Mouse (Mus musculus): Measurements from ENCODE around the gene Gapdhs. TPM values are rescaled to one million over a fixed set of nuclear protein-coding genes. Genes with fewer than 3 reads are reported as not detected.

The Gapdhs gene
- polyA plus RNA-seq (2017; shearing (Covaris generic)), result not detected

DNA sequence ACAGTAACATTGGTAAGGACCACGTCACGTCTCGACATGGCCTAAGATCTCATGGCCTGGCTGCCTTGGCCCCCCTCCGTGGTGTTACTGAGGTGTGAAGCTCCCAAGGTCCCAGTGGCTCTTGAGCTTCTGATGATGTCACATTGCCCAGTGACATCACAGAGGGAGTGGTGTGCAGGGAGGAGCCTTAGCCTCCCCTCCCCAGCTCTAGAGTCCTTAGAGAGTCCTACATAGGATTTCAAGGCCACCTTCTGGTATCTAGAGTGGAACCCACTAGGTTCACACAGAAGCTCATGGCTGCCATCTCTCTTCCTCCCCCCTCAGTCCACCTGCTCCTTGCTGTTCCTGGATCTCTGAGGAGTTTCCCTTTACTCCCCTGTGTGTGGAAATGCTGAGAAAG, at the start of gene Gapdhs:
Gapdhs (minus strand) TSS at position 65 of the 400 bp plus-strand sequence.

DNA sequence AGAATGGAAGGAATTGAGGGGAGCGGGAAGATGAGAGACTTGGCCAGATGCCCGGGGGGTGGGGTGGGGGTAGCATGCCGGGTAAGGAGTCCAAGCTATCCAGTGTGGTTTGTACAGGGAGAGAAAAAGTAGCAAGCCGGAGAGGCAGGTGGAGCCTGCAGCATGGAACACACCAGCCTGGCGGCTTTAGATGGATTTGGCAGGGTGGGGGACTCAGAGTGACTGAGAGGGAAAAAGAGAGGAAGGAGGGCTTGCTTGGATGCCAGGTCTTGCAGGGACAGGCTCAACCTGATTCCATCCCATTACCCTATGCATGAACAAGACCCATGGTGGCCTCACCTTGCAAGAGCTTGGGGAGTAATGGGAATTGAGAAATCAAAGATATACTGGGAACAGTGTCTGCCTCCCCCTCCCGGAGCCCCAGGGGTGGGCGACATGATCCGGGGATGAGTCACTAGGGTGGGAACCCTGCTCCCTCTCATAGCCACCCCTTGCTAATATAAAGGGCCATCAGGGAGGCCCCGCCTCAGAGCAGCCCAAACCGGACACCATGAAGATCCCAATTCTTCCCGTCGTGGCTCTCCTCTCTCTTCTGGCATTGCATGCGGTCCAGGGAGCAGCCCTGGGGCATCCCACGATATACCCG, 44.0 kb upstream of the Gapdhs start, which contains the start of gene Krtdap:
Krtdap (plus strand) TSS at position 520 of the 646 bp plus-strand sequence.

DNA sequence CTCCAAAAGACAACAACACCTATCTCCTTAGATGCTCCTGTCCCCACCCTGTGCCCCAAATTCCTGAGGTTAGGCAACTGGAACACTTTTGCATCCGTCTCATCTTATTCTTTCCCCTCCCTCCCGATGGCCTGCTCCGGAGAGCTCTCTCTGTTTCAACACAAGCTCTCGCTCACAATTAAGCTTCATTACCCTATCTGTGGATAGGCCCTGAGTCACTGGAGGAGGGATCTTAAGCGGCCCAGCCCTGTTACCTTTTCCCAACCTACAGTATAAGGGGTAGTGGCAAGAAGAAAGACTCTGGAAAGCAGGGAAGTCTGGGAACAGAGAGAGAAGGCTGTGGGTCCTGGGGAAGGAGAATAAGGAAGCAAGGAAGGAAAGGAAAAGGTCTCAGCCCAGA, 20.0 kb upstream of the Gapdhs start, which contains the start of gene Dmkn:
Dmkn (plus strand) TSS at position 301 of the 400 bp plus-strand sequence.

DNA sequence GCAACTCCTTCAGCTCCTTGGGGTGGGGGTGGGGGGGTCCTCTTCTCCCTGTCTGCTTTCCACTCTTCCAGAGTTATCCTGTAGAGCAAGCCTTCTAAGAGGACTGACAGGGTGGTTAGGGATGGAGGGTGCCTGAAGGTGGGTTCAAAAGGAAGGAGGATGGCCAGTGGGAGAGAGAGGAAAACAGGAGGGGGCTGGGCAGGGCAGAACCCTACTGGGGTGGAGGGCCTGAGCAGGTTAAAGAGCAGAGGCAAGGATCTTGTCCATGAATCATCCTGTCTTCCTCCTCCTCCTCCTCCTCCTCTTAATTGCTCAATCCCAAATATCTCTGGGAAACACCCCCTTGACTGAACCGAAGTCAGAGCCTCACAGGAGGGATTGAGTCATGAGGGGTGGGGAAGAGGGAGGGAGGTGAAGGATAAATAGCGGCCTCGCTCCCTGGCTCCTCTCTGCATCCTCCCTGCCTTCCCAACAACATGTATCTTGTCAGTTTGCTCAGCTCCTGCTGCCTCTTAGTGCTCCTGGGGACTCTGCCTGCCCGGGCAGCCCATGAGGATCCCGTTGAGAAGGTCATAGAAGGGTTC, 7.7 kb upstream of the Gapdhs start, which contains the start of gene Sbsn:
Sbsn (plus strand) TSS at position 386 of the 584 bp plus-strand sequence.

DNA sequence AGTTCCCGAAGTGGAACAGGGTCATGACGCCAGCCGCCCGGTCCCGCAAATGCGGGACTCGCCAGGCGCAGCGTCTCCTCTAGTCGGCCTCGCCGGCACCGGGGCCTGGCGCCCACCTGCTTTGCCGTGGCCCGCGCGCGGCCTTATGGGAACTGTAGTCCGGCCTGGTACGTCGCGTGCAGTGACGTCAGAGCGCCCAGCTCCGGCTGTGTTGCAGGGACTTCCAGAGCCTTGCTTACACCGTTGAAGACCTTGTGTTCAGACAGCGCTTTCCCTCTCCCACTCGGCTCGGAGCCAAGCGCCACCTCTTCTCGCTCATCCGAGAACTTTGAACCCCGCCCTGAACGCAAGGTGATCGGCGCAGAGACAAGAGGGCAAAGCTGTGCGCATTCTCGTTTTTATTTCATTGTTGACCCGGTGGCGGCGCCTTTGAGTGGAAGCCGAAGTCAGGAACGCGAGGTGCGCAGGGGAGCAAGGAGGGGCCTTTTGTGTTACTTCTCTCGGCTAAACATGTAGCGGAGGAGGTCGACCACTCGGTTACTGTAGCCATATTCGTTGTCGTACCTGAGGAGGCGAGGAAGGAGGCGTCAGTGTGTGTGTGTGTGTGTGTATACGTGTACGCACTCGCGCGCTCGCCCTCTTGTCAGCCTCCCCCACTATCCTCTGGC, 14.0 kb downstream of the Gapdhs start, which contains the start of gene Tmem147:
Tmem147 (minus strand) TSS at position 145 of the 668 bp plus-strand sequence.

DNA sequence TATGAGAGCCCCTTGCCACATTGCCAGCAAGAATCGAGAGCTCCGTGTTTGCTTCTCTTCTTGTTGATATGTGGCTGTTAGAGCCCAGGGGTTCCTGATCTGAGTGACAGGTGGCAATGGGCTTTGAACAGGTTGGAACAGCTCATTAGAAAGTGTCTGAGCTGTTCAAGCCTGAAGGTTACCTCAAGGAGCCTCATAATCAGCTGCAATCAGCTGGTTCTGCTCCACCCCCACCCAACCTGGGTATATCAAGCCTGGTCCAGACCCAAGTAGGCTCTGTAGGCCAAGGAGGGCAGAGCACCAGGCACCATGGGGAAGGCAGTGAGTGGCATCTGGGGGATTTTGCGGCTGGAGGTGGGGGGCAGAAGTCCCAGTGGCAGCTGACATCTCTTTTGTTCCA, 31.5 kb downstream of the Gapdhs start, which contains the start of gene Atp4a:
Atp4a (plus strand) TSS at position 268 of the 400 bp plus-strand sequence.

DNA sequence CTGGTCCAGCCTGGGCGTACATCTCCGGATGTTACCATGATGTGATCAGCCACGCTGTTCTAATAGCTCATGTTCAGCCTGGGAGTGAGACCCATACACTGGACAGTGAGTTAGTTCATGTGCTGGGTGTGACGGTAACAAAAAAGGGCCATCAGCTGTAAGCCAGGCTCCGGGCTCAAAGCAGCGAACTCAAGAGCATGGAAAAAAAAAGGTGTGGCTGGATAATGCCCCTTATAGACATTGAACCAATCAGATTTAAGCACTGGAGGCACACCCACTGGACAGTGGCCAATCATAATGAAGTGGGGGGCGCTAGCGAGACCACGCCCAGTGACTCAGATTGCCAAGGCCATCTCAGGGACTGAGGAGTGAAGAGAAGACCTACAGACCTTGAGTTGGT, 44.9 kb downstream of the Gapdhs start, which contains the start of gene 2200002J24Rik:
2200002J24Rik (plus strand) TSS at position 338 of the 400 bp plus-strand sequence.

Other genes with a start within 250 kb of the Gapdhs start
- 1.0 TPM for gene Arhgap33, start 208.6 kb downstream of the Gapdhs start, polyA plus RNA-seq (2017; shearing (Covaris generic))
- gene Hspb6, start 191.5 kb downstream of the Gapdhs start, polyA plus RNA-seq (2017; shearing (Covaris generic)), result 3.3 TPM
- 3.3 TPM for gene Proser3, start 191.4 kb downstream of the Gapdhs start, polyA plus RNA-seq (2017; shearing (Covaris generic))
- 48.0 TPM for gene Lin37, start 183.8 kb downstream of the Gapdhs start, polyA plus RNA-seq (2017; shearing (Covaris generic))
- 84.8 TPM for gene U2af1l4, start 180.4 kb downstream of the Gapdhs start, polyA plus RNA-seq (2017; shearing (Covaris generic))
- 57.8 TPM for gene Gm49396, start 180.3 kb downstream of the Gapdhs start, polyA plus RNA-seq (2017; shearing (Covaris generic))
- gene Psenen, start 180.1 kb downstream of the Gapdhs start, polyA plus RNA-seq (2017; shearing (Covaris generic)), result 137 TPM
- gene Igflr1, start 178.3 kb downstream of the Gapdhs start, polyA plus RNA-seq (2017; shearing (Covaris generic)), result 59.7 TPM
- 14.0 TPM for gene Kmt2b, start 155.0 kb downstream of the Gapdhs start, polyA plus RNA-seq (2017; shearing (Covaris generic))
- gene Zbtb32, start 144.8 kb downstream of the Gapdhs start, polyA plus RNA-seq (2017; shearing (Covaris generic)), result 12.8 TPM
- 0.79 TPM for gene Upk1a, start 130.8 kb downstream of the Gapdhs start, polyA plus RNA-seq (2017; shearing (Covaris generic))
- gene Cox6b1, start 117.5 kb downstream of the Gapdhs start, polyA plus RNA-seq (2017; shearing (Covaris generic)), result 388 TPM
- gene Etv2, start 107.8 kb downstream of the Gapdhs start, polyA plus RNA-seq (2017; shearing (Covaris generic)), result not detected
- gene Rbm42, start 93.4 kb downstream of the Gapdhs start, polyA plus RNA-seq (2017; shearing (Covaris generic)), result 194 TPM
- gene Haus5, start 78.7 kb downstream of the Gapdhs start, polyA plus RNA-seq (2017; shearing (Covaris generic)), result 36.3 TPM
- 0.56 TPM for gene Pmis2, start 72.1 kb downstream of the Gapdhs start, polyA plus RNA-seq (2017; shearing (Covaris generic))
- gene 2200002J24Rik, start 44.8 kb downstream of the Gapdhs start, polyA plus RNA-seq (2017; shearing (Covaris generic)), result not detected
- not detected for gene Atp4a, start 31.5 kb downstream of the Gapdhs start, polyA plus RNA-seq (2017; shearing (Covaris generic))
- gene Tmem147, start 14.1 kb downstream of the Gapdhs start, polyA plus RNA-seq (2017; shearing (Covaris generic)), result 51.5 TPM
- 0.17 TPM for gene Sbsn, start 7.8 kb upstream of the Gapdhs start, polyA plus RNA-seq (2017; shearing (Covaris generic))
- not detected for gene Dmkn, start 20.1 kb upstream of the Gapdhs start, polyA plus RNA-seq (2017; shearing (Covaris generic))
- not detected for gene Krtdap, start 44.2 kb upstream of the Gapdhs start, polyA plus RNA-seq (2017; shearing (Covaris generic))
- gene Ffar2, start 80.1 kb upstream of the Gapdhs start, polyA plus RNA-seq (2017; shearing (Covaris generic)), result not detected
- gene Ffar3, start 112.5 kb upstream of the Gapdhs start, polyA plus RNA-seq (2017; shearing (Covaris generic)), result not detected
- gene Ffar1, start 117.9 kb upstream of the Gapdhs start, polyA plus RNA-seq (2017; shearing (Covaris generic)), result 0.09 TPM
- 28.6 TPM for gene Cd22, start 136.7 kb upstream of the Gapdhs start, polyA plus RNA-seq (2017; shearing (Covaris generic))
- gene Mag, start 171.2 kb upstream of the Gapdhs start, polyA plus RNA-seq (2017; shearing (Covaris generic)), result not detected
- gene Hamp2, start 181.0 kb upstream of the Gapdhs start, polyA plus RNA-seq (2017; shearing (Covaris generic)), result not detected
- gene Hamp, start 200.4 kb upstream of the Gapdhs start, polyA plus RNA-seq (2017; shearing (Covaris generic)), result not detected
- 10.7 TPM for gene Usf2, start 213.1 kb upstream of the Gapdhs start, polyA plus RNA-seq (2017; shearing (Covaris generic))
- 7.7 TPM for gene Lsr, start 229.8 kb upstream of the Gapdhs start, polyA plus RNA-seq (2017; shearing (Covaris generic))
- 0.46 TPM for gene Fam187b, start 230.1 kb upstream of the Gapdhs start, polyA plus RNA-seq (2017; shearing (Covaris generic))